Mouse (Mus musculus): ENCODE results near the gene Lamb3. TPM values are rescaled to one million over a fixed set of nuclear protein-coding genes. Genes with fewer than 3 reads are reported as not detected.

The Lamb3 gene
- polyA plus RNA-seq, 1 experiment from 2014 or later, result 0.28 TPM

- ATAC-seq (replicated peaks; ENCODE audit: low FRiP score), result peak; percentile 79
- WGBS, result 7% methylated on average over 24 of the region's 24 CpGs
Observed at GRCm38 (mm10) chr1:193272137-193272915, 64.8 kb downstream of the Lamb3 start.

GRCm38 (mm10) chr1:193272916-193273601, 65.6 kb downstream of the Lamb3 start, which contains the start of gene G0s2:
G0s2 (minus strand) TSS chr1:193273217.
- Histone ChIP-seq H3K4me2 (ENCODE audit: low read depth, low read length, severe bottlenecking) (peak within 1 kb of the TSS; percentile 65), H3K9ac (ENCODE audit: low read length) (peak within 1 kb of the TSS; percentile 71), H3K27ac (ENCODE audit: low read depth, low read length) (peak within 1 kb of the TSS; percentile 46; the same call in 1 of the 2 replicates), H3K9me3 (ENCODE audit: control insufficient read depth, low read length) (no peaks in the 10 kb centered on the region), H3K27me3 (ENCODE audit: control insufficient read depth, insufficient read depth, low read length) (no peaks in the 10 kb centered on the region), H3K36me3 (ENCODE audit: control insufficient read depth, insufficient read depth, low read length) (no peaks in the 10 kb centered on the region), H3K4me3 (ENCODE audit: low read depth, low read length) (peak within 1 kb of the TSS; percentile 35), H3K4me1 (replicated peaks; ENCODE audit: control insufficient read depth, insufficient read depth, low read length) (peaks cover 11% of the 10 kb centered on the region)
- ATAC-seq (replicated peaks; ENCODE audit: low FRiP score) (peak; percentile 76), DNase-seq (ENCODE audit: low spot score) (peak; percentile 68)
- WGBS, result 2% methylated on average over 16 of the region's 23 CpGs

More at GRCm38 (mm10) chr1:193272137-193272915, 64.8 kb downstream of the Lamb3 start:
- Histone ChIP-seq H3K4me3 (ENCODE audit: low read depth, low read length) (peak overlapping the region; percentile 35), H3K27me3 (ENCODE audit: control insufficient read depth, insufficient read depth, low read length) (no peaks in the 10 kb centered on the region), H3K36me3 (ENCODE audit: control insufficient read depth, insufficient read depth, low read length) (no peaks in the 10 kb centered on the region), H3K4me2 (ENCODE audit: low read depth, low read length, severe bottlenecking) (peak overlapping the region; percentile 65), H3K9me3 (ENCODE audit: control insufficient read depth, low read length) (no peaks in the 10 kb centered on the region), H3K9ac (ENCODE audit: low read length) (peak overlapping the region; percentile 71), H3K4me1 (replicated peaks; ENCODE audit: control insufficient read depth, insufficient read depth, low read length) (peaks cover 11% of the 10 kb centered on the region), H3K27ac (ENCODE audit: low read depth, low read length) (peak overlapping the region; percentile 46; the same call in 1 of the 2 replicates)
- DNase-seq (ENCODE audit: low spot score), result peak; percentile 69

- DNase-seq (ENCODE audit: low spot score) (no peak), ATAC-seq (replicated peaks; ENCODE audit: low FRiP score) (no peak)
- no peaks in the 10 kb centered on the region for H3K36me3 ChIP-seq (ENCODE audit: control insufficient read depth, insufficient read depth, low read length)
- no peak overlapping the region for H3K4me2 ChIP-seq (ENCODE audit: low read depth, low read length, severe bottlenecking)
- peaks cover 11% of the 10 kb centered on the region for H3K4me1 ChIP-seq (replicated peaks; ENCODE audit: control insufficient read depth, insufficient read depth, low read length)
- H3K4me3 ChIP-seq (ENCODE audit: low read depth, low read length), result no peak overlapping the region
- no peak overlapping the region for H3K9ac ChIP-seq (ENCODE audit: low read length)
- no peak overlapping the region for H3K27ac ChIP-seq (ENCODE audit: low read depth, low read length)
- H3K9me3 ChIP-seq (ENCODE audit: control insufficient read depth, low read length), result no peaks in the 10 kb centered on the region
- H3K27me3 ChIP-seq (ENCODE audit: control insufficient read depth, insufficient read depth, low read length), result no peaks in the 10 kb centered on the region
- 83% methylated on average over 8 of the region's 8 CpGs for WGBS
Observed at GRCm38 (mm10) chr1:193274407-193275071, 67.0 kb downstream of the Lamb3 start.

GRCm38 (mm10) chr1:193278414-193279045, 71.0 kb downstream of the Lamb3 start:
- ATAC-seq (replicated peaks; ENCODE audit: low FRiP score) (no peak), DNase-seq (ENCODE audit: low spot score) (no peak)
- WGBS, result 50% methylated on average over 6 of the region's 6 CpGs
- Histone ChIP-seq H3K4me1 (replicated peaks; ENCODE audit: control insufficient read depth, insufficient read depth, low read length) (no peaks in the 10 kb centered on the region), H3K36me3 (ENCODE audit: control insufficient read depth, insufficient read depth, low read length) (no peaks in the 10 kb centered on the region), H3K27ac (ENCODE audit: low read depth, low read length) (no peak overlapping the region), H3K9ac (ENCODE audit: low read length) (no peak overlapping the region), H3K27me3 (ENCODE audit: control insufficient read depth, insufficient read depth, low read length) (no peaks in the 10 kb centered on the region), H3K9me3 (ENCODE audit: control insufficient read depth, low read length) (no peaks in the 10 kb centered on the region), H3K4me2 (ENCODE audit: low read depth, low read length, severe bottlenecking) (no peak overlapping the region), H3K4me3 (ENCODE audit: low read depth, low read length) (no peak overlapping the region)

- no peaks in the 10 kb centered on the region for H3K27me3 ChIP-seq (ENCODE audit: control insufficient read depth, insufficient read depth, low read length)
- H3K27ac ChIP-seq (ENCODE audit: low read depth, low read length), result no peak overlapping the region
- no peak overlapping the region for H3K4me2 ChIP-seq (ENCODE audit: low read depth, low read length, severe bottlenecking)
- ATAC-seq (replicated peaks; ENCODE audit: low FRiP score), result no peak
- 77% methylated on average over 4 of the region's 4 CpGs for WGBS
- H3K4me1 ChIP-seq (replicated peaks; ENCODE audit: control insufficient read depth, insufficient read depth, low read length), result no peaks in the 10 kb centered on the region
- H3K4me3 ChIP-seq (ENCODE audit: low read depth, low read length), result no peak overlapping the region
- H3K9me3 ChIP-seq (ENCODE audit: control insufficient read depth, low read length), result no peaks in the 10 kb centered on the region
- no peaks in the 10 kb centered on the region for H3K36me3 ChIP-seq (ENCODE audit: control insufficient read depth, insufficient read depth, low read length)
- no peak for DNase-seq (ENCODE audit: low spot score)
- H3K9ac ChIP-seq (ENCODE audit: low read length), result no peak overlapping the region
Observed at GRCm38 (mm10) chr1:193279492-193279891, 72.0 kb downstream of the Lamb3 start.

GRCm38 (mm10) chr1:193281344-193281743, 73.8 kb downstream of the Lamb3 start:
- WGBS, result 92% methylated on average over 2 of the region's 2 CpGs

GRCm38 (mm10) chr1:193284228-193284779, 76.8 kb downstream of the Lamb3 start:
- no peak for ATAC-seq (replicated peaks; ENCODE audit: low FRiP score)

More at GRCm38 (mm10) chr1:193281344-193281743, 73.8 kb downstream of the Lamb3 start:
- Histone ChIP-seq H3K36me3 (ENCODE audit: control insufficient read depth, insufficient read depth, low read length) (no peaks in the 10 kb centered on the region), H3K9ac (ENCODE audit: low read length) (no peak overlapping the region), H3K27me3 (ENCODE audit: control insufficient read depth, insufficient read depth, low read length) (no peaks in the 10 kb centered on the region), H3K9me3 (ENCODE audit: control insufficient read depth, low read length) (no peaks in the 10 kb centered on the region), H3K4me1 (replicated peaks; ENCODE audit: control insufficient read depth, insufficient read depth, low read length) (no peaks in the 10 kb centered on the region), H3K4me2 (ENCODE audit: low read depth, low read length, severe bottlenecking) (no peak overlapping the region), H3K27ac (ENCODE audit: low read depth, low read length) (no peak overlapping the region), H3K4me3 (ENCODE audit: low read depth, low read length) (no peak overlapping the region)
- ATAC-seq (replicated peaks; ENCODE audit: low FRiP score), result no peak
- DNase-seq (ENCODE audit: low spot score), result no peak

More at GRCm38 (mm10) chr1:193284228-193284779, 76.8 kb downstream of the Lamb3 start:
- H3K4me2 ChIP-seq (ENCODE audit: low read depth, low read length, severe bottlenecking), result no peak overlapping the region
- no peak overlapping the region for H3K9ac ChIP-seq (ENCODE audit: low read length)
- H3K4me3 ChIP-seq (ENCODE audit: low read depth, low read length), result no peak overlapping the region
- no peak for DNase-seq (ENCODE audit: low spot score)
- no peaks in the 10 kb centered on the region for H3K4me1 ChIP-seq (replicated peaks; ENCODE audit: control insufficient read depth, insufficient read depth, low read length)
- 83% methylated on average over 7 of the region's 7 CpGs for WGBS
- H3K9me3 ChIP-seq (ENCODE audit: control insufficient read depth, low read length), result no peaks in the 10 kb centered on the region
- H3K27ac ChIP-seq (ENCODE audit: low read depth, low read length), result no peak overlapping the region
- H3K27me3 ChIP-seq (ENCODE audit: control insufficient read depth, insufficient read depth, low read length), result no peaks in the 10 kb centered on the region
- no peaks in the 10 kb centered on the region for H3K36me3 ChIP-seq (ENCODE audit: control insufficient read depth, insufficient read depth, low read length)
